Mouse (Mus musculus) embryonic facial prominence, embryonic 11.5 days (tissue): ENCODE measurements around the gene Tmem72. TPM values are rescaled to one million over a fixed set of nuclear protein-coding genes. Genes with fewer than 3 reads are reported as not detected.

Source experiments
- ATAC-seq: fragments of 200-750 bp; cut with Nextera tagmentation; replicated peaks from 2 replicates; pipeline ENCODE4 v1.8.0; 2017; ENCODE audit warnings: low read depth; ENCODE audit not compliant: insufficient number of reproducible peaks, low FRiP score, low TSS enrichment
- DNase-seq: peaks from one replicate; pipeline ENCODE4 v3.0.0-alpha.2; 2015; ENCODE audit warnings: low spot score
- H3K27ac ChIP-seq: fragments of 300-500 bp; sonication (generic); replicated peaks from 2 replicates; pipeline ENCODE4 v1.5.1; 2014; ENCODE audit warnings: mild to moderate bottlenecking, low read depth, low read length, control low read depth
- H3K27me3 ChIP-seq: fragments of 300-500 bp; sonication (generic); 2 replicates; pipeline ENCODE4 v1.6.1; 2014; ENCODE audit warnings: mild to moderate bottlenecking, low read length, moderate library complexity, mixed read lengths; ENCODE audit not compliant: control insufficient read depth, insufficient read depth
- H3K36me3 ChIP-seq: fragments of 300-500 bp; sonication (generic); replicated peaks from 2 replicates; pipeline ENCODE4 v1.6.1; 2014; ENCODE audit warnings: low read depth, mild to moderate bottlenecking, low read length, moderate library complexity, mixed read lengths; ENCODE audit not compliant: control insufficient read depth, insufficient read depth
- H3K4me1 ChIP-seq: fragments of 300-500 bp; sonication (generic); 2 replicates; pipeline ENCODE4 v1.6.1; 2014; ENCODE audit warnings: low read length, mixed read lengths; ENCODE audit not compliant: control insufficient read depth, insufficient read depth
- H3K4me2 ChIP-seq: fragments of 300-500 bp; sonication (generic); 2 replicates; pipeline ENCODE4 v1.6.1; 2014; ENCODE audit warnings: low read depth, mild to moderate bottlenecking, control low read depth, low read length, moderate library complexity
- H3K4me3 ChIP-seq: fragments of 300-500 bp; sonication (generic); 2 replicates; pipeline ENCODE4 v1.5.1; 2014; ENCODE audit warnings: low read depth, low read length, control low read depth
- H3K9ac ChIP-seq: fragments of 300-500 bp; sonication (generic); replicated peaks from 2 replicates; pipeline ENCODE4 v1.6.1; 2014; ENCODE audit warnings: mild to moderate bottlenecking, control low read depth, low read length
- H3K9me3 ChIP-seq: fragments of 300-500 bp; sonication (generic); replicated peaks from 2 replicates; pipeline ENCODE4 v1.6.1; 2016; ENCODE audit warnings: mild to moderate bottlenecking, low read length, inconsistent platforms, mixed read lengths; ENCODE audit not compliant: control insufficient read depth
- WGBS: fragments of 180-500 bp; shearing (Covaris S2); extraction: QIAGEN DNeasy Blood & Tissue Kit; methylation state at CpG from one replicate; pipeline ENCODE4 v1.1.7; 2014; 5-methylcytosine and 5-hydroxymethylcytosine counted together
- polyA plus RNA-seq: library from polyadenylated mRNA; unstranded; fragments of >200 nt; fragmentation: Nextera tagmentation; extraction: Ambion mirVana; gene quantifications from 2 replicates; pipeline ENCODE4 v1.2.1, GENCODE M21; 2014

The Tmem72 gene
- polyA plus RNA-seq = 0.07 TPM in 2 replicates

- no peak for DNase-seq
- no peaks in the 10 kb centered on the region for H3K4me1 ChIP-seq
- H3K4me3 ChIP-seq = no peak within 1 kb of the TSS
- no peaks in the 10 kb centered on the region for H3K36me3 ChIP-seq
- H3K4me2 ChIP-seq = no peak within 1 kb of the TSS
- H3K27me3 ChIP-seq = no peaks in the 10 kb centered on the region
- whole genome bisulfite sequencing = 74% methylated on average over 8 of the region's 8 CpGs
- H3K27ac ChIP-seq = no peak within 1 kb of the TSS
- H3K9ac ChIP-seq = no peak within 1 kb of the TSS
- ATAC-seq = no peak
- no peaks in the 10 kb centered on the region for H3K9me3 ChIP-seq
Observed at GRCm38 (mm10) chr6:116716666-116717065, at the start of gene Tmem72. Tmem72 (minus strand) TSS chr6:116716913.

- no peaks in the 10 kb centered on the region for H3K27me3 ChIP-seq
- no peak overlapping the region for H3K27ac ChIP-seq
- no peaks in the 10 kb centered on the region for H3K9me3 ChIP-seq
- no peaks in the 10 kb centered on the region for H3K4me1 ChIP-seq
- no peaks in the 10 kb centered on the region for H3K36me3 ChIP-seq
- ATAC-seq (no peak), DNase-seq (no peak)
- H3K4me3 ChIP-seq = no peak overlapping the region
- WGBS = 86% methylated on average over 4 of the region's 4 CpGs
- no peak overlapping the region for H3K4me2 ChIP-seq
- no peak overlapping the region for H3K9ac ChIP-seq
Observed at GRCm38 (mm10) chr6:116764524-116764923, 47.8 kb upstream of the Tmem72 start.

DNA sequence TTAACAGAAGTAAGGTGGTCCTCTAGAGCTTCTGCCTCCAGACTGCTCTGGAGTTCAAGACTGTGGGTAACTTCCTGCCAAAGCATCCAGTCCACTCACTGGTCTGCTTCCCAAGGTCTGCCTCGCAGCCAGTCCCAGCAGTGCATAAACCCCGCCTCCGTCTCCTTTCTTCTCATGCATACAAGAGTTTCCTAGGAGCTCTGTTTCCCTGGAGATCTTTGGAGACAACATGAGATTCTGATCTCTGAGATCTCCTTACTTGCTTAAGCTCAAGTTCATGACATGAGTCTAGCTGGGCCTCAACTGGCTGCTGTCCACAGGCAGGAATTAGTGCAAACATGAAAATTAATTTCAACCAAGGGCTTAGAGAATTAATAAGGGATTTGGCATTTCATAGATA, 45.6 kb upstream of the Tmem72 start:
- H3K9me3 ChIP-seq = no peaks in the 10 kb centered on the region
- no peak for ATAC-seq
- H3K4me3 ChIP-seq = no peak overlapping the region
- no peak overlapping the region for H3K27ac ChIP-seq
- no peaks in the 10 kb centered on the region for H3K27me3 ChIP-seq
- no peaks in the 10 kb centered on the region for H3K4me1 ChIP-seq
- 54% methylated on average over 3 of the region's 3 CpGs for WGBS
- no peak overlapping the region for H3K9ac ChIP-seq
- H3K36me3 ChIP-seq = no peaks in the 10 kb centered on the region
- H3K4me2 ChIP-seq = no peak overlapping the region
- DNase-seq = no peak

DNA sequence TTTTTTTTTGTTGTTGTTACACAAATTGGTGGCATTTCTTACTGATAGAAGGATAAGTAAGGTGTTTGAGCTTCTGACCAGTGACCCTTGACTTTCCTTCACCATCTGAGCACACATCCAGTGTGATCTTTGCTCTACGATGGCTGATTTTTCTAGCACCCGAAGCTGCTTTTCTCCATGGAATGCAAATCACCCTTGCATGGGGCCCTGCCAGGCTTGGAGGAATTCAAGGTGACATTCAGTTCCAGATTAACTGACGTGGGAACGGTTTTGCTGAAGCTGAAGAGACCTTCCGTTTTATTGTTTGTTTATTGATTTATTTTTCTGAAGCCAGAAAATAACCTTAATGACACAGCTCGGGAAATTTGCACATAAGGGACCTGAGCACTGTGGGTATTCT, 43.5 kb upstream of the Tmem72 start:
- ATAC-seq = no peak

GRCm38 (mm10) chr6:116756364-116756763, 39.7 kb upstream of the Tmem72 start:
- H3K9me3 ChIP-seq = no peaks in the 10 kb centered on the region
- ATAC-seq (no peak), DNase-seq (no peak)
- 83% methylated on average over 3 of the region's 3 CpGs for WGBS
- H3K4me1 ChIP-seq = no peaks in the 10 kb centered on the region
- H3K27ac ChIP-seq = no peak overlapping the region
- no peak overlapping the region for H3K4me2 ChIP-seq
- H3K4me3 ChIP-seq = no peak overlapping the region
- H3K36me3 ChIP-seq = no peaks in the 10 kb centered on the region
- H3K9ac ChIP-seq = no peak overlapping the region
- no peaks in the 10 kb centered on the region for H3K27me3 ChIP-seq

More for the DNA sequence above, 43.5 kb upstream of the Tmem72 start:
- H3K36me3 ChIP-seq = no peaks in the 10 kb centered on the region
- no peaks in the 10 kb centered on the region for H3K9me3 ChIP-seq
- H3K4me3 ChIP-seq = no peak overlapping the region
- 78% methylated on average over 6 of the region's 6 CpGs for WGBS
- no peaks in the 10 kb centered on the region for H3K27me3 ChIP-seq
- H3K4me1 ChIP-seq = no peaks in the 10 kb centered on the region
- H3K27ac ChIP-seq = no peak overlapping the region
- no peak for DNase-seq
- no peak overlapping the region for H3K9ac ChIP-seq
- no peak overlapping the region for H3K4me2 ChIP-seq

DNA sequence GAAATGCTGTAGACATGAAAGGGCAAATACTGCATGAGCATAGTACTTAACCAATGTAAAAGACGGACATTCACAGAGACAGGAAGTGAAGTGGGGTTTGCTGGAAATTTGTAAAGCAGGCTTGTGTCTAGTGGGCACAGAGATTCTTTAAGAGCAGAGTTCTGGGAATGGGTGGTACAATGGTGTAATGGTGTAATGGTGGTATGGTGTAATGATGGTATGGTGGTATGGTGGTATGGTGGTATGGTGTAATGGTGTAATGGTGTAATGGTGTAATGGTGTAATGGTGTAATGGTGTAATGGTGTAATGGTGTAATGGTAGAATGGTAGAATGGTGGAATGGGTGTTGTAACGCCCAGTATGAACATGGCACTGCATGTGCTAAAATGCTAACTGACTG, 21.3 kb upstream of the Tmem72 start:
- H3K36me3 ChIP-seq = no peaks in the 10 kb centered on the region
- no peaks in the 10 kb centered on the region for H3K9me3 ChIP-seq
- 61% methylated on average over 2 of the region's 2 CpGs for WGBS
- H3K9ac ChIP-seq = no peak overlapping the region
- H3K4me3 ChIP-seq = no peak overlapping the region
- no peaks in the 10 kb centered on the region for H3K4me1 ChIP-seq
- ATAC-seq (no peak), DNase-seq (no peak)
- H3K27ac ChIP-seq = no peak overlapping the region
- H3K4me2 ChIP-seq = no peak overlapping the region
- H3K27me3 ChIP-seq = no peaks in the 10 kb centered on the region

DNA sequence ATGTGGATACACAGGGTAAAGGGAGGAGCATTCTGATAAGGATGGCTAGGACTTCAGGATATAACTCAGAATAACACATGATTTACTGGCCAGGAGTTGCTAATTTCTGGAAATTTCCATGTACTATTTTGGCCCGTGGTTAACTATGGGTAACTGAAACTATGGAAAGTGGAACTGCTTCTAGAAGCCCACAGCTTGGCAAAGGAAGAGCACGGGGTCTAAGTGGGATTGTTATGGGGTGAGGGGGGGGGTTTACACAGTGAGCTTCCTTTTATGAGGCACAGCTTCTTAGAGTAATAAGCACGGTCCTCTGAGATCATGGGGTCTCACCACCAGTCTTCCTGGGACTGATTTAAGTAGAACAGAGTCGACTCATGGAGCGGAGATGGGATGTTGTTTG, 18.6 kb upstream of the Tmem72 start:
- Histone ChIP-seq H3K9me3 (no peaks in the 10 kb centered on the region), H3K9ac (no peak overlapping the region), H3K36me3 (no peaks in the 10 kb centered on the region), H3K27me3 (no peaks in the 10 kb centered on the region), H3K4me3 (no peak overlapping the region), H3K4me2 (no peak overlapping the region), H3K27ac (no peak overlapping the region), H3K4me1 (no peaks in the 10 kb centered on the region)
- 85% methylated on average over 5 of the region's 5 CpGs for WGBS
- DNase-seq = no peak
- no peak for ATAC-seq

GRCm38 (mm10) chr6:116733577-116733976, 16.9 kb upstream of the Tmem72 start:
- DNase-seq (no peak), ATAC-seq (no peak)
- H3K27ac ChIP-seq = no peak overlapping the region
- no peaks in the 10 kb centered on the region for H3K4me1 ChIP-seq
- no peaks in the 10 kb centered on the region for H3K36me3 ChIP-seq
- H3K9me3 ChIP-seq = no peaks in the 10 kb centered on the region
- no peak overlapping the region for H3K4me3 ChIP-seq
- H3K4me2 ChIP-seq = no peak overlapping the region
- WGBS = 85% methylated on average over 4 of the region's 4 CpGs
- H3K9ac ChIP-seq = no peak overlapping the region
- no peaks in the 10 kb centered on the region for H3K27me3 ChIP-seq
